Mouse (Mus musculus) forebrain, embryonic 14.5 days (tissue): ENCODE measurements around the gene Rpl36a. TPM values are rescaled to one million over a fixed set of nuclear protein-coding genes. Genes with fewer than 3 reads are reported as not detected.

Experiments used
- ATAC-seq: fragments of 200-750 bp; cut with Nextera tagmentation; 2 replicates; pipeline ENCODE4 v1.8.0; 2017; ENCODE audit warnings: mild to moderate bottlenecking, moderate library complexity
- DNase-seq: peaks from one replicate; pipeline ENCODE4 v3.0.0-alpha.2; 2015; ENCODE audit warnings: low spot score
- H3K27ac ChIP-seq: fragments of 300-500 bp; sonication (generic); 2 replicates; pipeline ENCODE4 v1.5.1; 2014; ENCODE audit warnings: low read depth, mild to moderate bottlenecking, control low read depth, low read length, moderate library complexity
- H3K27me3 ChIP-seq: fragments of 300-500 bp; sonication (generic); replicated peaks from 2 replicates; pipeline ENCODE4 v1.6.1; 2014; ENCODE audit warnings: low read length, control low read depth, mixed read lengths; ENCODE audit not compliant: control insufficient read depth, insufficient read depth
- H3K36me3 ChIP-seq: fragments of 300-500 bp; sonication (generic); 2 replicates; pipeline ENCODE4 v1.6.1; 2014; ENCODE audit warnings: low read length, control low read depth; ENCODE audit not compliant: control insufficient read depth, insufficient read depth
- H3K4me1 ChIP-seq: fragments of 300-500 bp; sonication (generic); 2 replicates; pipeline ENCODE4 v1.6.1; 2014; ENCODE audit warnings: antibody characterized with exemption, low read length, control low read depth; ENCODE audit not compliant: control insufficient read depth, insufficient read depth
- H3K4me2 ChIP-seq: fragments of 300-500 bp; sonication (generic); 2 replicates; pipeline ENCODE4 v1.6.1; 2014; ENCODE audit warnings: mild to moderate bottlenecking, control low read depth, low read length
- H3K4me3 ChIP-seq: fragments of 300-500 bp; sonication (generic); 2 replicates; pipeline ENCODE4 v1.5.1; 2014; ENCODE audit warnings: low read depth, low read length, control low read depth
- H3K9ac ChIP-seq: fragments of 300-500 bp; sonication (generic); 2 replicates; pipeline ENCODE4 v1.6.1; 2014; ENCODE audit warnings: mild to moderate bottlenecking, low read length, control low read depth, moderate library complexity
- H3K9me3 ChIP-seq: fragments of 300-500 bp; sonication (generic); replicated peaks from 2 replicates; pipeline ENCODE4 v1.6.1; 2016; ENCODE audit warnings: low read length, control low read depth, mixed read lengths; ENCODE audit not compliant: control insufficient read depth
- WGBS: fragments of 180-500 bp; shearing (Covaris S2); extraction: QIAGEN DNeasy Blood & Tissue Kit; methylation state at CpG from one replicate; pipeline ENCODE4 v1.1.7; 2014; 5-methylcytosine and 5-hydroxymethylcytosine counted together
- polyA plus RNA-seq: library from polyadenylated mRNA; unstranded; fragments of >200 nt; fragmentation: Nextera tagmentation; extraction: Ambion mirVana; gene quantifications from 2 replicates; pipeline ENCODE4 v1.2.1, GENCODE M21; 2014

The Rpl36a gene
- polyA plus RNA-seq, 1 experiment from 2014 or later = 310 TPM

GRCm38 (mm10) chrX:134612285-134612959, 27.0 kb downstream of the Rpl36a start:
- H3K4me3 ChIP-seq = peak overlapping the region; percentile 17; the same call in 1 of the 2 replicates
- H3K27me3 ChIP-seq = no peaks in the 10 kb centered on the region
- H3K36me3 ChIP-seq = peaks cover under 1% of the 10 kb centered on the region; the same call in 1 of the 2 replicates
- H3K27ac ChIP-seq = peak overlapping the region; percentile 82
- H3K4me1 ChIP-seq = no peaks in the 10 kb centered on the region
- H3K9me3 ChIP-seq = no peaks in the 10 kb centered on the region
- peak; percentile 86 for DNase-seq
- peak overlapping the region; percentile 49 for H3K9ac ChIP-seq
- 22% methylated on average over 14 of the region's 15 CpGs for WGBS
- ATAC-seq = peak; percentile 92
- peak overlapping the region; percentile 48 for H3K4me2 ChIP-seq

GRCm38 (mm10) chrX:134614306-134614705, 28.9 kb downstream of the Rpl36a start:
- Histone ChIP-seq H3K9me3 (no peaks in the 10 kb centered on the region), H3K36me3 (no peaks in the 10 kb centered on the region), H3K4me1 (no peaks in the 10 kb centered on the region), H3K27me3 (no peaks in the 10 kb centered on the region), H3K27ac (no peak overlapping the region), H3K4me2 (no peak overlapping the region), H3K9ac (no peak overlapping the region), H3K4me3 (no peak overlapping the region)
- DNase-seq (no peak), ATAC-seq (no peak)
- WGBS = 74% methylated on average over 2 of the region's 2 CpGs

GRCm38 (mm10) chrX:134619695-134620094, 34.2 kb downstream of the Rpl36a start:
- DNase-seq (peak; percentile 28), ATAC-seq (peak; percentile 70)
- H3K4me1 ChIP-seq = 0 out of 2 replicates have a peak, but pooled peaks cover 2% of the 10 kb centered on the region
- WGBS = 41% methylated on average over 9 of the region's 9 CpGs
- H3K27ac ChIP-seq = peak overlapping the region; percentile 67
- H3K4me2 ChIP-seq = 0 out of 2 replicates have a peak overlapping the region, but pooled peaks have one; percentile 10
- no peaks in the 10 kb centered on the region for H3K36me3 ChIP-seq
- H3K9me3 ChIP-seq = no peaks in the 10 kb centered on the region
- no peak overlapping the region for H3K4me3 ChIP-seq
- H3K27me3 ChIP-seq = no peaks in the 10 kb centered on the region
- H3K9ac ChIP-seq = no peak overlapping the region

- H3K4me2 ChIP-seq = 0 out of 2 replicates have a peak overlapping the region, but pooled peaks have one; percentile 10
Observed at GRCm38 (mm10) chrX:134620254-134620865, 34.9 kb downstream of the Rpl36a start.

GRCm38 (mm10) chrX:134621685-134622084, 36.2 kb downstream of the Rpl36a start:
- Histone ChIP-seq H3K4me3 (no peak overlapping the region), H3K36me3 (no peaks in the 10 kb centered on the region), H3K4me1 (0 out of 2 replicates have a peak, but pooled peaks cover 2% of the 10 kb centered on the region), H3K27me3 (no peaks in the 10 kb centered on the region), H3K4me2 (no peak overlapping the region), H3K9me3 (no peaks in the 10 kb centered on the region), H3K9ac (no peak overlapping the region), H3K27ac (no peak overlapping the region)
- no peak for ATAC-seq
- WGBS = 80% methylated on average over 3 of the region's 3 CpGs
- no peak for DNase-seq

More at GRCm38 (mm10) chrX:134620254-134620865, 34.9 kb downstream of the Rpl36a start:
- WGBS = 39% methylated on average over 8 of the region's 8 CpGs
- no peaks in the 10 kb centered on the region for H3K27me3 ChIP-seq
- no peaks in the 10 kb centered on the region for H3K36me3 ChIP-seq
- ATAC-seq = peak; percentile 83
- peak; percentile 67 for DNase-seq
- H3K27ac ChIP-seq = peak overlapping the region; percentile 67
- H3K4me3 ChIP-seq = no peak overlapping the region
- H3K4me1 ChIP-seq = 0 out of 2 replicates have a peak, but pooled peaks cover 2% of the 10 kb centered on the region
- H3K9me3 ChIP-seq = no peaks in the 10 kb centered on the region
- H3K9ac ChIP-seq = peak overlapping the region; percentile 43; the same call in 1 of the 2 replicates

GRCm38 (mm10) chrX:134623350-134623749, 37.9 kb downstream of the Rpl36a start:
- Histone ChIP-seq H3K36me3 (no peaks in the 10 kb centered on the region), H3K27me3 (no peaks in the 10 kb centered on the region), H3K9me3 (no peaks in the 10 kb centered on the region), H3K4me2 (no peak overlapping the region), H3K27ac (no peak overlapping the region), H3K9ac (no peak overlapping the region), H3K4me3 (no peak overlapping the region), H3K4me1 (0 out of 2 replicates have a peak, but pooled peaks cover 2% of the 10 kb centered on the region)
- no peak for DNase-seq
- ATAC-seq = no peak
- WGBS = 89% methylated on average over 4 of the region's 4 CpGs

- no peak for DNase-seq
- no peak overlapping the region for H3K9ac ChIP-seq
- ATAC-seq = no peak
- H3K27ac ChIP-seq = no peak overlapping the region
- H3K9me3 ChIP-seq = no peaks in the 10 kb centered on the region
- H3K27me3 ChIP-seq = no peaks in the 10 kb centered on the region
- no peaks in the 10 kb centered on the region for H3K4me1 ChIP-seq
- WGBS = 86% methylated on average over 2 of the region's 2 CpGs
- no peak overlapping the region for H3K4me3 ChIP-seq
- H3K4me2 ChIP-seq = no peak overlapping the region
- no peaks in the 10 kb centered on the region for H3K36me3 ChIP-seq
Observed at GRCm38 (mm10) chrX:134628200-134628599, 42.7 kb downstream of the Rpl36a start.

GRCm38 (mm10) chrX:134632710-134633109, 47.3 kb downstream of the Rpl36a start:
- no peaks in the 10 kb centered on the region for H3K4me1 ChIP-seq
- ATAC-seq (no peak), DNase-seq (no peak)
- H3K9me3 ChIP-seq = no peaks in the 10 kb centered on the region
- 88% methylated on average over 5 of the region's 5 CpGs for WGBS
- H3K4me3 ChIP-seq = no peak overlapping the region
- H3K27me3 ChIP-seq = no peaks in the 10 kb centered on the region
- no peak overlapping the region for H3K4me2 ChIP-seq
- H3K36me3 ChIP-seq = no peaks in the 10 kb centered on the region
- no peak overlapping the region for H3K9ac ChIP-seq
- no peak overlapping the region for H3K27ac ChIP-seq

- Histone ChIP-seq H3K4me1 (no peaks in the 10 kb centered on the region), H3K27ac (no peak overlapping the region), H3K36me3 (no peaks in the 10 kb centered on the region), H3K4me3 (no peak overlapping the region), H3K9ac (no peak overlapping the region), H3K4me2 (no peak overlapping the region), H3K9me3 (no peaks in the 10 kb centered on the region), H3K27me3 (no peaks in the 10 kb centered on the region)
- ATAC-seq (no peak), DNase-seq (no peak)
- 55% methylated on average over 3 of the region's 3 CpGs for WGBS
Observed at GRCm38 (mm10) chrX:134635111-134635510, 49.7 kb downstream of the Rpl36a start.
